Mouse (Mus musculus): Measurements from ENCODE around the gene Trim69. TPM values are rescaled to one million over a fixed set of nuclear protein-coding genes. Genes with fewer than 3 reads are reported as not detected.
"Not testable (repeated sequence)": the region's sequence is repeated elsewhere in the genome, so short reads cannot be mapped to it uniquely, and the experiment has no call there.

Trim69 gene
- total and polyA plus RNA-seq, 3 experiments = 0.04 TPM; not detected in 2

- not testable (repeated sequence) for H3K27ac ChIP-seq (ENCODE audit: control insufficient read depth, low read depth, low read length); DNase-seq (ENCODE audit: low read depth, low spot score); H3K79me2 ChIP-seq (ENCODE audit: control insufficient read depth, insufficient read depth, low read length, poor library complexity); H3K9ac ChIP-seq (ENCODE audit: control insufficient read depth, low read depth, low read length, poor library complexity, severe bottlenecking); H3K4me3 ChIP-seq (ENCODE audit: control insufficient read depth in 1 of 2, insufficient read depth in 1 of 2, low read depth in 2 of 2, low read length in 2 of 2); H3K27me3 ChIP-seq (ENCODE audit: control insufficient read depth in 1 of 2, insufficient read depth in 2 of 2, low read length in 2 of 2); H3K9me3 ChIP-seq (replicated peaks; ENCODE audit: insufficient read depth, low read length)
- Histone ChIP-seq H3K36me3 (ENCODE audit: control insufficient read depth in 1 of 2, insufficient read depth in 2 of 2, low read length in 2 of 2) (peaks cover 0 to 22% of the 10 kb centered on the region in 2 experiments; a peak in 2 of 4 replicates), H3K4me1 (ENCODE audit: control insufficient read depth in 1 of 2, insufficient read depth in 2 of 2, low read length in 2 of 2) (peaks cover 12 to 31% of the 10 kb centered on the region in 2 experiments)
- TF ChIP-seq GATA1 (IDR thresholded peaks at IDR 0.05; ENCODE audit: low read depth, low read length) = 0 out of 2 replicates have a peak, but pooled peaks have one; percentile 32
Measured at GRCm38 (mm10) chr2:122217075-122217474, 56.6 kb downstream of the Trim69 start.

GRCm38 (mm10) chr2:122218234-122218633, 57.7 kb downstream of the Trim69 start:
- H3K27me3 ChIP-seq (ENCODE audit: control insufficient read depth in 1 of 2, insufficient read depth in 2 of 2, low read length in 2 of 2) = no peaks in the 10 kb centered on the region
- no peaks in the 10 kb centered on the region for H3K9me3 ChIP-seq (replicated peaks; ENCODE audit: insufficient read depth, low read length)
- H3K4me1 ChIP-seq (ENCODE audit: control insufficient read depth in 1 of 2, insufficient read depth in 2 of 2, low read length in 2 of 2) = peaks cover 18 to 30% of the 10 kb centered on the region in 2 experiments
- TF ChIP-seq EP300 (IDR thresholded peaks at IDR 0.05; ENCODE audit: low read depth in 1 of 2, low read length in 2 of 2) (peak; percentile 34 to 43; a peak in 3 of 4 replicates), ETS1 (IDR thresholded peaks at IDR 0.05; ENCODE audit: low read depth, low read length) (peak; percentile 49; the same call in 1 of the 2 replicates), ELF1 (IDR thresholded peaks at IDR 0.05; ENCODE audit: low read depth, low read length) (no peak), MEF2A (IDR thresholded peaks at IDR 0.05; ENCODE audit: extremely low read depth, insufficient replicate concordance, low read depth, low read length, poor library complexity, severe bottlenecking) (no peak)
- H3K79me2 ChIP-seq (ENCODE audit: control insufficient read depth, insufficient read depth, low read length, poor library complexity) = no peaks in the 10 kb centered on the region
- DNase-seq (ENCODE audit: low read depth, low spot score) = peak; percentile 45
- no peak overlapping the region for H3K9ac ChIP-seq (ENCODE audit: control insufficient read depth, low read depth, low read length, poor library complexity, severe bottlenecking)
- H3K27ac ChIP-seq (ENCODE audit: control insufficient read depth, low read depth, low read length) = peak overlapping the region; percentile 63
- 0 out of 4 replicates have a peak overlapping the region, but pooled peaks of 1 of the 2 experiments have one; percentile 7 for H3K4me3 ChIP-seq (ENCODE audit: control insufficient read depth in 1 of 2, insufficient read depth in 1 of 2, low read depth in 2 of 2, low read length in 2 of 2)
- peaks cover 0 to 28% of the 10 kb centered on the region in 2 experiments; a peak in 2 of 4 replicates for H3K36me3 ChIP-seq (ENCODE audit: control insufficient read depth in 1 of 2, insufficient read depth in 2 of 2, low read length in 2 of 2)

- Histone ChIP-seq H3K27me3 (ENCODE audit: control insufficient read depth in 1 of 2, insufficient read depth in 2 of 2, low read length in 2 of 2) (no peaks in the 10 kb centered on the region), H3K4me3 (ENCODE audit: control insufficient read depth in 1 of 2, insufficient read depth in 1 of 2, low read depth in 2 of 2, low read length in 2 of 2) (no peak overlapping the region), H3K9me3 (replicated peaks; ENCODE audit: insufficient read depth, low read length) (no peaks in the 10 kb centered on the region), H3K4me1 (ENCODE audit: control insufficient read depth in 1 of 2, insufficient read depth in 2 of 2, low read length in 2 of 2) (peaks cover 18 to 32% of the 10 kb centered on the region in 2 experiments), H3K27ac (ENCODE audit: control insufficient read depth, low read depth, low read length) (peak overlapping the region; percentile 73), H3K36me3 (ENCODE audit: control insufficient read depth in 1 of 2, insufficient read depth in 2 of 2, low read length in 2 of 2) (peaks cover 0 to 32% of the 10 kb centered on the region in 2 experiments; a peak in 2 of 4 replicates), H3K9ac (ENCODE audit: control insufficient read depth, low read depth, low read length, poor library complexity, severe bottlenecking) (no peak overlapping the region), H3K79me2 (ENCODE audit: control insufficient read depth, insufficient read depth, low read length, poor library complexity) (no peaks in the 10 kb centered on the region)
- no peak for DNase-seq (ENCODE audit: low read depth, low spot score)
- TF ChIP-seq KAT2A (conservative IDR thresholded peaks at IDR 0.05; ENCODE audit: low read depth, low read length) (no peak), SIN3A (IDR thresholded peaks at IDR 0.05; ENCODE audit: low read length) (no peak), MYC (IDR thresholded peaks at IDR 0.05; ENCODE audit: low read depth, low read length) (no peak), TAL1 (IDR thresholded peaks at IDR 0.05; ENCODE audit: low read length) (no peak), POLR2A (IDR thresholded peaks at IDR 0.05; ENCODE audit: control insufficient read depth in 1 of 2, insufficient read depth in 1 of 2, low read depth in 1 of 2, low read length in 2 of 2, poor library complexity in 1 of 2) (no peak), USF1 (IDR thresholded peaks at IDR 0.05; ENCODE audit: low read depth, low read length) (no peak), ETS1 (IDR thresholded peaks at IDR 0.05; ENCODE audit: low read depth, low read length) (peak; percentile 60), MYB (IDR thresholded peaks at IDR 0.05; ENCODE audit: low read depth, low read length) (peak; percentile 69; the same call in 1 of the 2 replicates), HCFC1 (IDR thresholded peaks at IDR 0.05; ENCODE audit: low read depth, low read length) (no peak), MAZ (IDR thresholded peaks at IDR 0.05; ENCODE audit: low read depth, low read length) (no peak), MAFK (IDR thresholded peaks at IDR 0.05; ENCODE audit: borderline replicate concordance, low read depth, low read length) (no peak), SMC3 (IDR thresholded peaks at IDR 0.05; ENCODE audit: low read depth, low read length) (no peak), UBTF (IDR thresholded peaks at IDR 0.05; ENCODE audit: borderline replicate concordance, insufficient read depth, low read depth, low read length) (no peak), ELF1 (IDR thresholded peaks at IDR 0.05; ENCODE audit: low read depth, low read length) (no peak), GATA1 (IDR thresholded peaks at IDR 0.05; ENCODE audit: low read depth, low read length) (peak; percentile 89), BHLHE40 (IDR thresholded peaks at IDR 0.05; ENCODE audit: borderline replicate concordance, low read depth, low read length) (no peak), TCF12 (IDR thresholded peaks at IDR 0.05; ENCODE audit: low read depth, low read length) (peak; percentile 58; the same call in 1 of the 2 replicates), EP300 (IDR thresholded peaks at IDR 0.05; ENCODE audit: low read depth in 1 of 2, low read length in 2 of 2) (peak; percentile 58 to 88), ZC3H11A (IDR thresholded peaks at IDR 0.05; ENCODE audit: low read depth, low read length) (no peak), NRF1 (IDR thresholded peaks at IDR 0.05; ENCODE audit: insufficient read depth, low read depth, low read length, poor library complexity, severe bottlenecking) (no peak), MEF2A (IDR thresholded peaks at IDR 0.05; ENCODE audit: extremely low read depth, insufficient replicate concordance, low read depth, low read length, poor library complexity, severe bottlenecking) (no peak), GABPA (IDR thresholded peaks at IDR 0.05; ENCODE audit: low read depth, low read length) (no peak), TBP (IDR thresholded peaks at IDR 0.05; ENCODE audit: low read depth, low read length) (no peak), CHD2 (IDR thresholded peaks at IDR 0.05; ENCODE audit: low read length) (no peak)
Measured at GRCm38 (mm10) chr2:122221378-122221777, 60.9 kb downstream of the Trim69 start.
